Mouse (Mus musculus): Measurements from ENCODE around the gene Slc22a3.

The Slc22a3 gene

DNA sequence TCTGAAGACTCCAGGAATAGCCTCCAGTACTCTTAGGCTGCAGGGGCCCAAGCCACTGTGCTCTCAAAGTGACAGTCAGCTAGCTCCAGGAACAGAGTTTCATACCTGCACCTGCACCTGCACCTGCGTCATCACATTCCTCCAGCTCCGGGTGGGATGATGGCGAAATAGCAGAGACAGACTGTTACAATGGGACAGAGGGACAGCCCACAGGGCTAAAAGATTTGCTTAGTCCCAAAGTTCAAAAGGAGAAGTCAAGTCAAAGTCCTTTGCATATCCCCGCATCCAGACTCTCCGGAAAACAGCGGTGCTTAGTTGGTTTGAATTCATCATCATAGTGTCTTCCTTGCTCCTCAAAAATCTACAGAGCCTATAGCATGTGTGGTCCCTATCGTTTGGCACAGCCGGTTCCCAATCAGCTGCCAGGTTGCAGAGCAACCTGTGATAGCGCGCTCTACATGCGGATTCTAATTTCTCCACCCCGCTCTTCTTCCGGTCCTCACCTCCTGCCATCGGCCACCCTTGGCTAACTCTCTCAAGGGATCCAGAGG, at the start of gene Slc22a3:
Gene Slc22a3 (minus strand): TSS at position 51 of the 551 bp plus-strand sequence.
- no peak for DNase-seq

GRCm38 (mm10) chr17:12534353-12535145, 27.0 kb upstream of the Slc22a3 start:
- DNase-seq = peak; percentile 43

GRCm38 (mm10) chr17:12532115-12532514, 24.6 kb upstream of the Slc22a3 start:
- DNase-seq = no peak

- DNase-seq = no peak
Observed at GRCm38 (mm10) chr17:12530081-12530480, 22.6 kb upstream of the Slc22a3 start.

GRCm38 (mm10) chr17:12529384-12529985, 22.0 kb upstream of the Slc22a3 start:
- DNase-seq = no peak

DNA sequence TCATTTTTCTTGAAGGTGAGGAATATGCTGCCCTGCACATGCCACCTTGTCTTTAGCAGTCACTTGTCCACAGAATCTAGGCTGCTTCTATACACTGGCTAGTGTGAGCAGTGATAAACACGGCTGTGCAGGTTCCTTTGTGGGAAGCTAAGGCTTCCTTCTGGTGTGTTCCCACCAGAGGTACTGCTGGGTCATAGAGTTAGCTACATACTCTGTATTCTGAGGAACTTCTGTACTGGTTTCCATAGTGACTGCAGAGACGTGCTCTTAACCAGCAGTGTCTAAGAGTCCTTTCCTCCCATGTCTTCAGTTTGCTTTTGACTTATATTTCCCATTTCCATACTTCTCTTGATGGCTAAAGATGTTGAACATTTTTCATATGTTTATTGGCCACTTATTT, 11.6 kb upstream of the Slc22a3 start:
- no peak for DNase-seq

GRCm38 (mm10) chr17:12518194-12518593, 10.7 kb upstream of the Slc22a3 start:
- no peak for DNase-seq

DNA sequence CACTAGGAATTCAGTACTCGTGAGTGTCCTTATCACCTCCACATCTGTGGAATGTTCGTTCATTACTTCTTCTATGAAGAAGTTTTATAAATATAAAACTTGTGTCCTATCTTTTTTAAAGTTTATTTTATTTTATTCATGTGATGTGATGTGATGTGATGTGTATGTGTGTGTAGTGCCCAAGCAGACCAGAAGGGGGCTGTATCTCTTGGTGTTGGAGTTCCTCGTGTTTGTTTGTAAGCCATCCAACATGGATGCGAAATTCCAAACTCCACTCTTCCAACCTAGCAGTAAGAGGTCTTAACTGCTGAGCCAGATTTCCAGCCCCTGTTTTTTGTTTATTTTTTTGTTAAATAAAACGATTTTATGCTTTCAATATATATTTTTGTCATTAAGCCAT, 6.5 kb upstream of the Slc22a3 start:
- DNase-seq = no peak

DNA sequence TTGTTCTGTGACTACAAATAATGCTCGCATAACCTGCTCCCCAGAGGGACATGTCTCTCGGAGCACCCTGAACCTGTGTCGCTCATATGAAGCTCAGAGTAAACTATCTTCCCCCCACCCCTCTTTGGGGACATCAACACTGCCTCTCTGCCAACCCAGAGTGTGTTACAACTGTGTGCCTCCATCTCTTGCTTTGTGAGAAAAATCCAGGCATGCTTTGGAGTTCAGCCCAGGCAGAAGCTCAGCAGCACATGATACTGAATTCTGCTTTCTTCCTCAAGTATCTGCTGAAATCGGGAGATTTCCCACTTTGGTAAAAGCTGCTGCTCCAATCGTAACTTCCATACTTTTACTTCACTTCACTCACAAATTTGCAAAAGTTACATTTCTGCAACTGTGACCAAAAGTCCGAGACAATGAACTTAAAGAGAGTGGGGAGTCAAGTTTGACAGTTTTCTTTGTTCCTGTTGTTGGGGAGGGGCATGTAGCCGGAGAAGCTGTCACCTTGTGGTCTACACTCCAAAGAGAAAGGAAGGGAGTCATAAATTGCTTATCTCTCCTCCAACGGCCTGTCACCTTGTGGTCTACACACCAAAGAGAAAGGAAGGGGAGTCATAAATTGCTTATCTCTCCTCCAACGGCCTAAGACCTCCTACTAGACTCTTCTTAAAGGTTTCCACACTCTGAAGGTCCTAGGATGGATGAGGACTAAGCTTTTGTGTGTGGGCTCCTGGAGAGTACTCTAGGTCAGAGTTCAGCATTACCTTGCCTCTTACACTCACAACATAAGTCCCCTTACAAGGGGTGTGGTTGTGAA, 5.8 kb upstream of the Slc22a3 start:
- DNase-seq = no peak

DNA sequence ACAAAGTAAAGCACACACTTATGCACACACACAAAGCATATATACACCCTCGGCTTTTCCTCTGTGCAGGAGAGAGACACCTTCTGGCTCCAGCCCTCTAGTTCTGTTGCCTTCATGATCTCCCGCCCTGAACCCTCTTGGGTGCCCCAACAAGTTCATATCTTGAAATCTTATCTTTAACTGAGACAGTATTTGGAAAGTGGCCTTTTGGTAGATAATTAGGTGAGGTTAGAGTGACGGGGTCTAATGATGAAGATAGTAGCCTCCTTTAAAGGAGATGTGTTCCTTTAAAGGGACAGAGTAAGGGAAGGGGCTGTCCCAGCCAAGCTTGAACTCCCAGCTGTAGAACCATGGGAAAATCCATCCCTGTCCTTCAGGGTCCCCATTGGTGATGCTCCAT, 3.7 kb upstream of the Slc22a3 start:
- no peak for DNase-seq

DNA sequence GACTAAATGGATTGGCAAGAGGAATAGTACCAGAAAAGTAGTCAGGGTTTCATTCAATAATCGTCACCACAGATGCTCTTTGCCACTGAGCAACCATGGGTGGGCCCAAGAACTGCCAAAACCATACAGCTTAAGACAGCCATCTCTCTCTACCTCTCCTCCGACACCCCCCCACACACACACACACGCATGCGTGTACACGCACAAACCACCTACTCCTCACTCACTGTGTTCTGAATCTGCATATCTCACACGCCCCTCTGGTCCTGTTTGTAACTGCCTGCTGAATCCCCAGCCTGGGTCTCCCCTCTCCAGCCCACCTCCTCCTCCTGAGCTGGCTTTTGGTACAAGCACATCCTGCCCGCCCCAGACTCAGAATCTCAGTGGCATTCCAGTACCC, 872 bp upstream of the Slc22a3 start:
- no peak for DNase-seq

- DNase-seq = no peak
Observed at GRCm38 (mm10) chr17:12506903-12507563, 471 bp downstream of the Slc22a3 start.

GRCm38 (mm10) chr17:12505708-12506107, 1.8 kb downstream of the Slc22a3 start:
- DNase-seq = no peak

DNA sequence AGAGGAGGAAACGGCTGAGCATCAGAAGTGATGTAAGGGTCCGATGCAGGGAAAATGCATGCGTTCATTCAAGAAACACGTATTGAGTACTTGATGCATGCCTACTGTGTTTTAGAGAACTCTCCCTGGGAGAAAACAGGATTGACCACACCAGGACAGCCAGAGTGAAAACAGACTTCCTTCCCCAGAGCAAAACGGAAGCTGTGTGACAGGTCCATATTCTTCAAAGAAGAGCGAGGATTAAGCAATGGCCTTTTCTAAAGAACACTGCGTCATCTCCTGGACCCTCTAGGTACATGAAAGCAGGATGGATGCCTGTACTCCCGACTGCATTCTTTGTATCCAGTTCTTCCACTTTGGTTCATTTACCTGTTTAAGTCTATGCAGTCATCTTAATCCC, 8.1 kb downstream of the Slc22a3 start:
- no peak for DNase-seq

GRCm38 (mm10) chr17:12495558-12495957, 11.9 kb downstream of the Slc22a3 start:
- DNase-seq = no peak

DNA sequence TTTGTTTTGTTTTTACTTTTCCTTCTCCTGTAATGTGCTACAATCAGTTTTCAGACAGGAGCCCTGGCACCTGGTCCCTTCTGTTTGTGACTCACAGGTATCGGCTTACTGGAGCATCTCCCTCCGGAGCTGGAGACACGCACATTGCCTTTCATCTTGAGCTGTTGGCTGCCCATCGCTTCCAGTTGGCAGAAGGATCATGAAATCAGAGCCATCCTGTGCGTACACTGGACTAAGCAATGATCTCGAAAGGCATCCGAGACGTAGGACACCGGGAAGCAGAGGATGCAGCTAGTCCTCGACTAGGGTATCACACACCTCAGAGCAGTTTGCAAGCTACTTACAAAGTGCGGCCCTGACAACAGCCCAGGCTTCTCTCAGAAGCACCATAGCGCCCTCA, 15.9 kb downstream of the Slc22a3 start:
- no peak for DNase-seq

DNA sequence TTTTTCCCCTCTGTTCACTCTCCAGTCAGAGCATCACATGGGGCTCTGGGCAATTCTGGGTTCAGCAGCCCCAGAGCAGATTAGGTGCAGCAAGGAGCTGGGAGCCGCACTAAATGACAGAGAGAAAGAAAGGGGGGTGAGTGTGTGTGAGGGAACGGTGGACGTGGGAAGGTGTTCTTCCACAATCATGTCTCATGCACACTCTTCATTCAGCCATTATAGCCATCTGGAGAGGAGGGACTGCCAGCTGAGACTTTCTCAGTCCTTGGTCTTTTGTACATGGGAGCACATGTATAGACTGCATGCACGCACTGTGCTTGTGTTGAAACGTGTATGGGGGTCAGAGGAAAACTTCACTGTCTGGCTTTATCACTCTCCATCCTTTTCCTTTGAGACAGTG, 17.6 kb downstream of the Slc22a3 start:
- no peak for DNase-seq

DNA sequence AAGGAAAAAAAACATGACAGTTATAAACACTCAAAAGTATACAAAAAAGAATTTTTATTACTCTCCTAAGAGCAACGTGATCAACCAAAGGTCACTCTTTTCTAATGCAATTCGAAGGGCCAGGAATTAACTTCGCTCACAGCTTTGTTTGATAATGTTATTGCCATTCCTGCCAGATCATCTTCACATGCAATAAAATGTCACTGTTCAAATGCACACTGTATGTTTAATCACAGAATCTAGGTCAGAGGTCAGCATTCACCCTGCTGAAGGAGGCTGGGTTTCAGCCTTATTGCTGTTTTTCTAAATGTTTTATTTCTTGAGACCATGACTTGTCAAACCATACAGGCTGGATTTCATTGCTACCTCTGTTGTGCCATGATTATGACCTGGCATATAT, 21.8 kb downstream of the Slc22a3 start:
- DNase-seq = no peak

GRCm38 (mm10) chr17:12479416-12479815, 28.1 kb downstream of the Slc22a3 start:
- no peak for DNase-seq

- no peak for DNase-seq
Observed at GRCm38 (mm10) chr17:12474509-12475083, 32.9 kb downstream of the Slc22a3 start.

GRCm38 (mm10) chr17:12472547-12472946, 35.0 kb downstream of the Slc22a3 start:
- DNase-seq = no peak

DNA sequence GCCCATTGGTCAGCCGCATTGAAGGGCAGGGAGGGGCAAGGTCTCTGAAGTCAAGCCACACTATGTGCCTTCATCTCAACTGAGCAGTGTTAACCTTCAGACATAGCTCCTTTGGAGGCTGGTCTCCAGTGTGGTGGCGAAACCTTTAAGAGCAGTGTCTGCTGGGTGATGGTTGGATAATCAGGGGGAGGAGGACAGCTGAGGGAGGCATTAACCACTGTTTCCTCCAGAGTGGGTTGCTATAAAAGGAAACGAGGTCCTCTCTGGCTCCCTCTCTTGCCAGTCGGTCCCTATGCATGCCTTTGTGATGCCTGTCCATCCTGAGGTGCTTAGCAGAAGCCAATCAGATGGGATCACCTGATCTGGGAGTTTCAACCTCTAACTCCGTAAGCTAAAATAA, 38.8 kb downstream of the Slc22a3 start:
- no peak for DNase-seq

GRCm38 (mm10) chr17:12467642-12468041, 39.9 kb downstream of the Slc22a3 start:
- DNase-seq = no peak

All from cerebellum, adult 11-12 months (tissue).